Mouse (Mus musculus) kidney, adult 2 months (tissue): Measurements from ENCODE around the gene Hist1h2ba.

Experiments
- CTCF ChIP-seq: fragments of 200-500 bp; conservative IDR thresholded peaks from 2 replicates; pipeline ENCODE4 v1.5.1; 2011; ENCODE audit warnings: low read depth, mild to moderate bottlenecking, control low read depth, low read length, moderate library complexity, mixed read lengths; ENCODE audit not compliant: insufficient read depth, insufficient read length
- POLR2A ChIP-seq: fragments of 200-500 bp; IDR thresholded peaks from one replicate; pipeline ENCODE4 v1.6.1; 2011; ENCODE audit warnings: low read depth, low read length, control low read depth

GRCm38 (mm10) chr13:23946254-23946653, 12.3 kb upstream of the Hist1h2ba start:
- TF ChIP-seq POLR2A (no peak), CTCF (no peak)
